Mouse (Mus musculus) adrenal gland, postnatal 25 days (tissue): ENCODE results near the gene Hist1h2bc. TPM values are rescaled to one million over a fixed set of nuclear protein-coding genes. Genes with fewer than 3 reads are reported as not detected.
"Not testable (repeated sequence)": the region's sequence is repeated elsewhere in the genome, so short reads cannot be mapped to it uniquely, and the experiment has no call there.

Experiments
- DNase-seq: peaks from one replicate; pipeline ENCODE4 v3.0.0; 2021; ENCODE audit warnings: mixed read lengths
- total RNA-seq: library from RNA; stranded (reverse); gene quantifications from 2 replicates; pipeline ENCODE4 v1.2.3, GENCODE M21; 2021

Gene Hist1h2bc
- total RNA-seq, 1 experiment from 2014 or later: 193 TPM

- DNase-seq: no peak
Observed at GRCm38 (mm10) chr13:23699767-23700166, 15.8 kb downstream of the Hist1h2bc start.

GRCm38 (mm10) chr13:23700786-23701520, 17.0 kb downstream of the Hist1h2bc start:
- DNase-seq: peak; percentile 42

GRCm38 (mm10) chr13:23702220-23702619, 18.2 kb downstream of the Hist1h2bc start:
- no peak for DNase-seq

DNA sequence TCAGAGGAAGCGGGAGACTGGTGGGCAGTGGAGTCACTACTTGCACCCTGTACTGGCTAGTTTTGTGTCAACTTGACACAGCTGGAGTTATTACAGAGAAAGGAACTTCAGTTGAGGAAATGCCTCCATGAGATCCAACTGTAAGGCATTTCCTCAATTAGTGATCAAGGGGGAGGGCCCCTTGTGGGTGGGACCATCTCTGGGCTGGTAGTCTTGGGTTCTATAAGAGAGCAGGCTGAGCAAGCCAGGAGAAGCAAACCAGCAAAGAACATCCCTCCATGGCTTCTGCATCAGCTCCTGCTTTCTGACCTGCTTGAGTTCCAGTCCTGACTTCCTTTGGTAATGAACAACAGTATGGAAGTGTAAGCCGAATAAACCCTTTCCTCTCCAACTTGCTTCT, 18.8 kb downstream of the Hist1h2bc start:
- DNase-seq: not testable (repeated sequence)

- no peak for DNase-seq
Observed at GRCm38 (mm10) chr13:23705751-23706356, 21.9 kb downstream of the Hist1h2bc start.

- DNase-seq: no peak
Observed at GRCm38 (mm10) chr13:23706771-23707170, 22.8 kb downstream of the Hist1h2bc start.

DNA sequence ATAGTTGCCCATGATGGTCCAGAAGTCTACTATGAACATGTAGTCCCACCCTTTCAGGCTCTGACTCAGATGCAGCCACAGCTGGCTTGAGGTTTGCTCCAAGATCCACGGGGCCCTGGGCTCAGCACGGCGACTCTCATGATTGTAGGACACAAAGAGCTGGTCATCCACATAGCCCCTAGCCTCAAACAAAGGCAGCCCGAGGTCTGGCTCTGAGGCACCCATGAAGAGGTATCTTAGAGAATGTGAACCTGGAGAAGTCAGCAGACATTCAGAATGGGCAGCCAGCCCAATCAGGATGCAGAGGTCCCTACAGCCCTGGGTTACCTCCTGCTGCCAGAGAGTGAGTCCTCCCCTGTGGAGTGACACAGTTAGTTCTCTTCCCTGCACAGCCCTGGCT, 24.0 kb downstream of the Hist1h2bc start:
- DNase-seq: no peak

- DNase-seq: peak; percentile 27
Observed at GRCm38 (mm10) chr13:23708654-23709053, 24.7 kb downstream of the Hist1h2bc start.

- no peak for DNase-seq
Observed at GRCm38 (mm10) chr13:23709714-23710373, 25.8 kb downstream of the Hist1h2bc start.

GRCm38 (mm10) chr13:23710374-23711089, 26.5 kb downstream of the Hist1h2bc start, which contains the start of gene Hfe:
Hfe (minus strand) TSS chr13:23710854.
- peak; percentile 66 for DNase-seq

GRCm38 (mm10) chr13:23716261-23717042, 32.5 kb downstream of the Hist1h2bc start:
- no peak for DNase-seq

- DNase-seq: no peak
Observed at GRCm38 (mm10) chr13:23717176-23717575, 33.2 kb downstream of the Hist1h2bc start.

DNA sequence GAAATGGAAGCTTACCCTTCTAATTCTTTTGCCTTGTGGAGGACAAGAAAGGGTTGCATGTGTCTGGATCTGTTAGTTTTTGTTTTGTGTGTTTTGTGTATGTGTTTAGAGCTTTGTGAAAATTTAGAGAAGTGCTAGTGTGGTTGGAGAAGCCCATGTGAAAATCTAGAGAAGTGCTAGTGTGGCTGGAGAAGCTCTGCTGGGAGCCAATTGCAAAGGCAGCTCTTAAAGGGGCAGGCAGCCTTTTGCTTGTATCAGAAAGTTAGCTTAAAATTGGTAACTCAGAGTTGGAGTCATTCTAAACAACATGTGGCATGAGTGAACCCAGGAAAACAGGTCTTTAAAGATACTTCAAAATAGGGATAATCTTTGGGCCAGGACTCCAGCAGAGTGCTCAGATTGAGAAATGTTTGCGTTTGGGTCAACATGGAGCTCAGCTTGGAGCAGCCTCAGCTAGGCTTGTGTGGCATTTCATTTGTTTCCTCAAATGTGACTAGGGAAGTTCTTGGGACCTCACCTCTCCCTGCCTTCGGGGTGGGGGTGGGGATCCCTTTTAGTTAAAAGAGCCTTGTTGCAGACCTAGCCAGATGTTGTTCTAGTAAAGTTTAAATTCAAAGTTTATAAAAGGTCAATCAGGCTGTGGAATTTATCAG, 33.7 kb downstream of the Hist1h2bc start:
- not testable (repeated sequence) for DNase-seq

GRCm38 (mm10) chr13:23724239-23724638, 40.2 kb downstream of the Hist1h2bc start:
- DNase-seq: no peak

- DNase-seq: no peak
Observed at GRCm38 (mm10) chr13:23725213-23725612, 41.2 kb downstream of the Hist1h2bc start.

- no peak for DNase-seq
Observed at GRCm38 (mm10) chr13:23728472-23729191, 44.6 kb downstream of the Hist1h2bc start.

GRCm38 (mm10) chr13:23729192-23729525, 45.2 kb downstream of the Hist1h2bc start:
- no peak for DNase-seq

DNA sequence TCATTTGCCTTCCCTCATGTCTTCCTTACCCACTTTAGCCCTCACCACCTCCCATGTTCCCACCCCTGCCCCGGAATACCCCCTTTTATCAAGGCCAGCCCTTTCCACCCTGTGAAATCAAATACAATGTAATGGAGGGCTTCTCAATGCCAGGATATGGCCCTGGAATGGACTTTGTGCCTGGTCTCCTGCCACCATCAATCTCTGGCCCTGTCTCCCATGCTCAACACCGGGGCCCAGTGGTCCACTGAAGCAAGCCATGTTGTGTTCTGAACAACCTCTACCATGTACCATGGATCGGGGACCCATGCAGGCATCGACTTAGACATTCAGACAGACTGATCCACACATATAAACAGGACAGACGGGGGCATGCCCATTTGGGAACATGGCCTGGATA, 45.7 kb downstream of the Hist1h2bc start:
- DNase-seq: no peak

DNA sequence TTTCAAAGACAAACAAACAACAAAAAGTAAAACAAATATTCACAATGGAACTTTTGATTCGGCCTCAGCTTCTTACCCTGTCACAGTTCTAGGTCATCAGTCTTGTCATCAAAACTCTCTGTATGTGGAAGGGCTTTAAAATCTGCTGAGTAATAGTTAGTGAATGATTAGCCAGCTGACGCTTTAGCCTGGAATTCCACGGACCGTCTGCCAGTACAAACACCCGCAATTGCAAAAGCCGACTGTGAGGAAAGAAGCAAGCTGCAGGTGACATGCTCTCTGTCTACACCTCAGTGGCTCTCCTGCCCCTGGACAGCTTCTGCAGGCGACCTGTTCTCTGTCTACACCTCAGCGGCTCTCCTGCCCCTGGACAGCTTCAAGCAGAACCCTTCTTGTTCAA, 46.5 kb downstream of the Hist1h2bc start:
- no peak for DNase-seq

- no peak for DNase-seq
Observed at GRCm38 (mm10) chr13:23732156-23732804, 48.3 kb downstream of the Hist1h2bc start.
